Mouse (Mus musculus) thymus, postnatal 0 days (tissue): ENCODE measurements at regions not wholly inside any gene's neighbourhood (a gene's known extent, or its start where the extent isn't known, plus 50 kb on each side); places are given as distances from the start of the nearest gene placed in this dataset.

Experiments
- DNase-seq: peaks from one replicate; pipeline ENCODE4 v3.0.0-alpha.2; 2015; ENCODE audit warnings: low spot score

GRCm38 (mm10) chr9:87347008-87347407 lies 91.7 kb upstream of the Cep162 start:
- no peak for DNase-seq

GRCm38 (mm10) chr9:87346278-87346882 lies 91.0 kb upstream of the Cep162 start:
- DNase-seq, result no peak

- peak; percentile 11 for DNase-seq
Observed at GRCm38 (mm10) chr9:87341438-87341837, 86.1 kb upstream of the Cep162 start.

- no peak for DNase-seq
Observed at GRCm38 (mm10) chr9:87326374-87327295, 71.3 kb upstream of the Cep162 start.

GRCm38 (mm10) chr9:87323690-87324089 lies 68.4 kb upstream of the Cep162 start:
- no peak for DNase-seq

- no peak for DNase-seq
Observed at GRCm38 (mm10) chr9:87320758-87321157, 65.4 kb upstream of the Cep162 start.

GRCm38 (mm10) chr9:87318767-87319166 lies 63.4 kb upstream of the Cep162 start:
- no peak for DNase-seq

GRCm38 (mm10) chr9:87310150-87310549 lies 54.8 kb upstream of the Cep162 start:
- DNase-seq, result no peak
